In the genomic region with DNA sequence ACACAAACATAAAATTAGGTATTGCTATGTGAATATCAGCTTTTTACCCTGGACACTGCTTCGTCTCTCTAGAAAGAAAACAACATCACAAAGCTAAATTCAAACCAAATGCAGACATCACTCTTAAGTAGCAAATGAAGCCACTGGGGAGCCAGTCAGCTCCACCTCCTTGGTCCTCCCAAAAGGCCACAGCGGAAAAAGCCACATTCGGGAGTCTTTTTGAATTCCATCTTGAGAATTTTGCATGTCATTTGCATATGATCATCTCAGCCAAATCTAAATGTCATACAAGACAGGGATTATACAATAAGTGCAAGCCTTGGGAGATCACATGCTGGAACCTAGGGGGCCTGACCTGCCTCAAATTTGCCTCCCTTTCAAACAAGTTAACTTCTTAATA, we compare ENCODE assay signal across 9 mouse cellular contexts.
DNase-seq lines count a peak whose midpoint lies in the region; ATAC-seq and TF ChIP-seq lines count a peak whose summit lies in the region.
"Had no signal": no experiment of that assay in that cellular context is flagged by ENCODE, and none has a peak within 500 bp of the region (broad histone marks: within the 10 kb centered on the region; RNA-seq: fewer than 3 reads in every experiment).

No protein-coding gene starts in this region.

- no peak for TF ChIP-seq CTCF in kidney, postnatal 0 days (IDR thresholded peaks at IDR 0.05; ENCODE audit: low read depth)
- no peak for TF ChIP-seq CTCF in brain, embryonic 14.5 days (IDR thresholded peaks at IDR 0.05; ENCODE audit: borderline replicate concordance, extremely low read depth, insufficient read depth, insufficient read length)

- no peak for ATAC-seq in kidney, postnatal 0 days (replicated peaks; ENCODE audit: low FRiP score, low read depth)
- no peak for ATAC-seq in midbrain, embryonic 11.5 days (ENCODE audit: low FRiP score)

- no peak for TF ChIP-seq POLR2A in brain, embryonic 14.5 days (IDR thresholded peaks at IDR 0.05; ENCODE audit: borderline replicate concordance, extremely low read depth, insufficient read depth, insufficient read length, poor library complexity, severe bottlenecking)

- H3K36me3 ChIP-seq in kidney, postnatal 0 days (ENCODE audit: insufficient read depth, low read length): 0 out of 2 replicates have a peak, but pooled peaks cover 4% of the 10 kb centered on the region
- H3K36me3 ChIP-seq in midbrain, embryonic 11.5 days (ENCODE audit: control insufficient read depth, insufficient read depth, low read length): no peaks in the 10 kb centered on the region

- H3K27me3 ChIP-seq in kidney, postnatal 0 days (ENCODE audit: insufficient read depth, low read length): no peaks in the 10 kb centered on the region
- H3K27me3 ChIP-seq in midbrain, embryonic 11.5 days (ENCODE audit: control insufficient read depth, insufficient read depth, low read length): no peaks in the 10 kb centered on the region

- 0 out of 2 replicates have a peak, but pooled peaks cover 10% of the 10 kb centered on the region for H3K4me1 ChIP-seq in kidney, postnatal 0 days (replicated peaks; ENCODE audit: insufficient read depth, low read length)
- H3K4me1 ChIP-seq in midbrain, embryonic 11.5 days (ENCODE audit: control insufficient read depth, insufficient read depth, low read length): no peaks in the 10 kb centered on the region; the same call in 1 of the 2 replicates

- peak; percentile 44 for DNase-seq in heart, adult 11 months
- DNase-seq in heart, adult 9 months (ENCODE audit: low spot score in 2 of 2): no peak
- DNase-seq in kidney, postnatal 0 days (ENCODE audit: low spot score): no peak
- no peak for DNase-seq in kidney, postnatal 4 days
- peak; percentile 35 for DNase-seq in brain, embryonic 14.5 days (ENCODE audit: low read depth)
- DNase-seq in induced T-regulatory cell, adult 2 months (ENCODE audit: low read depth): peak; percentile 45
- no peak for DNase-seq in thymus, postnatal 25 days
- no peak for DNase-seq in midbrain, embryonic 11.5 days (ENCODE audit: low spot score, missing footprints)
- DNase-seq: thymus, adult 18-20 months had no signal

- H3K4me3 ChIP-seq in kidney, postnatal 0 days (replicated peaks; ENCODE audit: low read depth, low read length): no peak overlapping the region
- no peak overlapping the region for H3K4me3 ChIP-seq in midbrain, embryonic 11.5 days (ENCODE audit: low read depth, low read length)

- no peak overlapping the region for H3K4me2 ChIP-seq in kidney, postnatal 0 days (ENCODE audit: low read length)
- H3K4me2 ChIP-seq in midbrain, embryonic 11.5 days: no peak overlapping the region

- H3K9ac ChIP-seq in kidney, postnatal 0 days (ENCODE audit: low read depth, low read length): no peak overlapping the region
- no peak overlapping the region for H3K9ac ChIP-seq in midbrain, embryonic 11.5 days (ENCODE audit: low read length)

- no peaks in the 10 kb centered on the region for H3K9me3 ChIP-seq in kidney, postnatal 0 days (replicated peaks; ENCODE audit: low read length)
- no peaks in the 10 kb centered on the region for H3K9me3 ChIP-seq in midbrain, embryonic 11.5 days (ENCODE audit: control insufficient read depth, low read length)

- H3K27ac ChIP-seq in kidney, postnatal 0 days: peak overlapping the region; percentile 80
- no peak overlapping the region for H3K27ac ChIP-seq in midbrain, embryonic 11.5 days (ENCODE audit: low read depth, low read length)

- 67% methylated on average over 3 of the region's 3 CpGs for WGBS in kidney, postnatal 0 days
- WGBS in midbrain, embryonic 11.5 days: 55% methylated on average over 3 of the region's 3 CpGs

Comparison
In these comparisons a context has a peak if more than half of its experiments do, and no peak if none do; other contexts are left out.
1. DNase-seq: peak in heart, adult 11 months (single experiment), brain, embryonic 14.5 days (single experiment) and induced T-regulatory cell, adult 2 months (single experiment); none in heart, adult 9 months (0 of 2), kidney, postnatal 0 days (single experiment), kidney, postnatal 4 days (0 of 2), thymus, postnatal 25 days (single experiment) and midbrain, embryonic 11.5 days (single experiment).